Mouse (Mus musculus) ES-Bruce4 (cell line): ENCODE measurements around the gene Zfp638. TPM values are rescaled to one million over a fixed set of nuclear protein-coding genes. Genes with fewer than 3 reads are reported as not detected.

Experiments
- H3K27ac ChIP-seq: 2 replicates; pipeline ENCODE4 v1.5.1; 2012; ENCODE audit warnings: low read length, inconsistent platforms; ENCODE audit not compliant: insufficient read depth
- H3K27me3 ChIP-seq: 2 replicates; pipeline ENCODE4 v1.6.1; 2012; ENCODE audit warnings: mild to moderate bottlenecking, low read length, inconsistent platforms; ENCODE audit not compliant: control insufficient read depth, poor library complexity, insufficient read depth, severe bottlenecking
- H3K36me3 ChIP-seq: 2 replicates; pipeline ENCODE4 v1.6.1; 2012; ENCODE audit warnings: inconsistent platforms, mild to moderate bottlenecking, low read length, moderate library complexity; ENCODE audit not compliant: control insufficient read depth, poor library complexity, insufficient read depth, severe bottlenecking
- H3K4me1 ChIP-seq: one replicate; pipeline ENCODE4 v1.8.1; 2011; ENCODE audit warnings: low read length; ENCODE audit not compliant: control insufficient read depth, insufficient read depth
- H3K4me3 ChIP-seq: 2 replicates; pipeline ENCODE4 v1.5.1; 2011; ENCODE audit warnings: low read depth, mild to moderate bottlenecking, low read length
- H3K9ac ChIP-seq: 2 replicates; pipeline ENCODE4 v1.6.1; 2012; ENCODE audit warnings: low read depth, mild to moderate bottlenecking, inconsistent platforms; ENCODE audit not compliant: poor library complexity, severe bottlenecking
- H3K9me3 ChIP-seq: replicated peaks from 2 replicates; pipeline ENCODE4 v1.6.1; 2012; ENCODE audit warnings: mild to moderate bottlenecking, low read length, inconsistent platforms; ENCODE audit not compliant: control insufficient read depth, poor library complexity, insufficient read depth, severe bottlenecking
- CTCF ChIP-seq: IDR thresholded peaks from one replicate; pipeline ENCODE4 v1.8.1; 2011; ENCODE audit warnings: low read depth, low read length
- EP300 ChIP-seq: IDR thresholded peaks from 2 replicates; pipeline ENCODE4 v1.6.1; 2011; ENCODE audit warnings: low read depth, low read length; ENCODE audit not compliant: insufficient read depth
- POLR2A ChIP-seq: IDR thresholded peaks from one replicate; pipeline ENCODE4 v1.8.1; 2011; ENCODE audit warnings: low read length; ENCODE audit not compliant: insufficient read depth
- polyA plus RNA-seq: library from polyadenylated mRNA; stranded (reverse); fragments of >200 nt; gene quantifications from 2 replicates; pipeline ENCODE4 v1.2.4, GENCODE M21; 2011; ENCODE audit warnings: low read depth; ENCODE audit not compliant: missing spikeins, insufficient read depth, insufficient read length

The Zfp638 gene
- polyA plus RNA-seq, 1 experiment = 162 TPM

GRCm38 (mm10) chr6:83906659-83907058, 39.8 kb downstream of the Zfp638 start:
- no peak for TF ChIP-seq EP300
- no peak for TF ChIP-seq POLR2A
- TF ChIP-seq CTCF = no peak
- H3K27ac ChIP-seq = no peak overlapping the region
- H3K36me3 ChIP-seq = no peaks in the 10 kb centered on the region
- no peaks in the 10 kb centered on the region for H3K4me1 ChIP-seq
- H3K9me3 ChIP-seq = no peaks in the 10 kb centered on the region
- no peaks in the 10 kb centered on the region for H3K27me3 ChIP-seq
- no peak overlapping the region for H3K4me3 ChIP-seq
- no peak overlapping the region for H3K9ac ChIP-seq

DNA sequence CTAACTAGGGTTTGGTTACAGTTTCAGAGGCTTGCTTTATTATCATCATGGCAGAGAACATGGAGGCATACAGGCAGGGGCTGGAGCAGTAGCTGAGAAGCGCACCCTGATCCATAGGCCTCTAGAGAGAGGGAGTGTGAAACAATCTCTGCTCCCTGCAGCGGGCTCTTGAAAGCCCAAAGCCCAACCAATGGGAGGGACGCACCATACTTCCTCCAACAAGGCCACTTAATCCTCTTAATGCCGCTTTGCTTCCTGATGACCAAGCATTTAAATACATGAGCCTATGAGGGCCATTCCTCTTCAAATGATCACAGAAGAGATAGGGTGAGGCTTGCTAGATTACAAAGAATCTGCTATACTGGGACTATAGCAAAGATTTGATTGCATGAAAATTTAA, 41.5 kb downstream of the Zfp638 start:
- no peaks in the 10 kb centered on the region for H3K9me3 ChIP-seq
- TF ChIP-seq POLR2A = no peak
- TF ChIP-seq EP300 = no peak
- TF ChIP-seq CTCF = no peak
- H3K4me1 ChIP-seq = no peaks in the 10 kb centered on the region
- no peaks in the 10 kb centered on the region for H3K27me3 ChIP-seq
- no peaks in the 10 kb centered on the region for H3K36me3 ChIP-seq
- H3K27ac ChIP-seq = no peak overlapping the region
- no peak overlapping the region for H3K4me3 ChIP-seq
- no peak overlapping the region for H3K9ac ChIP-seq

DNA sequence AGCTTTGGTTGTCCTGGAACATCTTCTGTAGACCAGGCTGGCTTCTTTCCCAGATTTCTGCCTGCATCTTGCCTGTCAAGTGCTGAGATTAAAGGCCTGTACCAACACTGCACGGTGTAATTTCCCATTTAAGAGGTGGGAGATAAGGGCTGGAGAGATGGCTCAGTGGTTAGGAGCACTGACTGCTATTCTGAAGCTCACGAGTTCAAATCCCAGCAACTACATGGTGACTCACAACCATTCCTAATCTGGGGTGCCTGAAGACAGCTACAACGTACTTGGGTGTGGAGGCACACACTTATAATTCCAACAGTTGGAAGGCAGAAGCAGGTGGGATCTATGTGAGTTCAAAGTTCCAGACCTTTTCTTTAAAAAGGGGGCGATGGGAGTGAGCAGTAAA, 46.8 kb downstream of the Zfp638 start:
- Histone ChIP-seq H3K4me1 (no peaks in the 10 kb centered on the region), H3K27me3 (no peaks in the 10 kb centered on the region), H3K27ac (no peak overlapping the region), H3K9ac (no peak overlapping the region), H3K9me3 (no peaks in the 10 kb centered on the region), H3K4me3 (no peak overlapping the region), H3K36me3 (no peaks in the 10 kb centered on the region)
- TF ChIP-seq CTCF (no peak), POLR2A (no peak), EP300 (no peak)

GRCm38 (mm10) chr6:83914183-83914719, 47.3 kb downstream of the Zfp638 start:
- no peaks in the 10 kb centered on the region for H3K9me3 ChIP-seq
- no peaks in the 10 kb centered on the region for H3K36me3 ChIP-seq
- peak; percentile 99 for TF ChIP-seq CTCF
- TF ChIP-seq POLR2A = peak; percentile 78
- peak; percentile 62; the same call in 1 of the 2 replicates for TF ChIP-seq EP300
- no peaks in the 10 kb centered on the region for H3K4me1 ChIP-seq
- peak overlapping the region; percentile 82 for H3K9ac ChIP-seq
- H3K27ac ChIP-seq = no peak overlapping the region
- H3K4me3 ChIP-seq = peak overlapping the region; percentile 86
- no peaks in the 10 kb centered on the region for H3K27me3 ChIP-seq

DNA sequence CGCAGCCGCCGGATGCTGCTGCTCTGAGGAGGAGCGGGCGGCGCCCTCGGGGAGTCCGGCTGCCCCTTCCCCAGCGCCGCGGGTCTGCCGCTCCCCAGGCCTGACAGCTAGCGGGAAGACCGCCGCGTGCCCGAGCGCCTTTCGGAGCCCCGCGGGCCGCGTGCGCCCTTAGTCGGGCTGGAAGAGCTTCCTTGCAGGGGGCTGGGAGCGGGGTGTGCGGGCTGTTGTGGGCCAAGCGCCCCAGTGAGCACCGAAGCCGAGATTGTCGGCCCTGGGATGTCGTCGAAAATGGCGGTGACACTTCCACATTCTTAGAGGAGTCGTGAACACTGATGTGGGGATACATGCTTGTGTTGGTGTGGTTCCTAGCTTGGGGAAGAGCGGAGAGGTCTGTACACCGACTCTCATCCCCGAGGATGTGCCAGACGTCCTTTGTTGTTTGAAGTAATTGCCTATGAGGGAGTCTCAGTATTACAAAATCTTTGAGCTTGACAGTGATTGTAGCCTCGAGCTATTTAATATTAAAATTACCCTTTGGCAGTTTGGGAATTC, 47.9 kb downstream of the Zfp638 start:
- no peak overlapping the region for H3K27ac ChIP-seq
- TF ChIP-seq CTCF = no peak
- H3K36me3 ChIP-seq = no peaks in the 10 kb centered on the region
- H3K27me3 ChIP-seq = no peaks in the 10 kb centered on the region
- H3K4me1 ChIP-seq = no peaks in the 10 kb centered on the region
- peak overlapping the region; percentile 82 for H3K9ac ChIP-seq
- H3K9me3 ChIP-seq = no peaks in the 10 kb centered on the region
- peak overlapping the region; percentile 86 for H3K4me3 ChIP-seq

GRCm38 (mm10) chr6:83927418-83927817, 60.5 kb downstream of the Zfp638 start:
- Histone ChIP-seq H3K9ac (no peak overlapping the region), H3K9me3 (no peaks in the 10 kb centered on the region), H3K27ac (no peak overlapping the region), H3K4me1 (no peaks in the 10 kb centered on the region), H3K27me3 (no peaks in the 10 kb centered on the region), H3K4me3 (no peak overlapping the region), H3K36me3 (peaks cover 13% of the 10 kb centered on the region)
- TF ChIP-seq EP300 = no peak
- no peak for TF ChIP-seq CTCF
- no peak for TF ChIP-seq POLR2A
